Mouse (Mus musculus) adrenal gland, postnatal 4 days (tissue): ENCODE data around the gene Mapk8ip1. TPM values are rescaled to one million over a fixed set of nuclear protein-coding genes. Genes with fewer than 3 reads are reported as not detected.

Experiments used
- DNase-seq, 2 experiments: peaks; one replicate each; pipeline ENCODE4 v3.0.0; 2021 to 2022; ENCODE audit warnings: low spot score in 2 of 2, mixed read lengths in 2 of 2
- total RNA-seq, 2 experiments: library from RNA; stranded (reverse); gene quantifications; 2 replicates each; pipeline ENCODE4 v1.2.3; 2021

The Mapk8ip1 gene
- total RNA-seq, 2 experiments from 2014 or later = 48.9 to 52.3 TPM

DNA sequence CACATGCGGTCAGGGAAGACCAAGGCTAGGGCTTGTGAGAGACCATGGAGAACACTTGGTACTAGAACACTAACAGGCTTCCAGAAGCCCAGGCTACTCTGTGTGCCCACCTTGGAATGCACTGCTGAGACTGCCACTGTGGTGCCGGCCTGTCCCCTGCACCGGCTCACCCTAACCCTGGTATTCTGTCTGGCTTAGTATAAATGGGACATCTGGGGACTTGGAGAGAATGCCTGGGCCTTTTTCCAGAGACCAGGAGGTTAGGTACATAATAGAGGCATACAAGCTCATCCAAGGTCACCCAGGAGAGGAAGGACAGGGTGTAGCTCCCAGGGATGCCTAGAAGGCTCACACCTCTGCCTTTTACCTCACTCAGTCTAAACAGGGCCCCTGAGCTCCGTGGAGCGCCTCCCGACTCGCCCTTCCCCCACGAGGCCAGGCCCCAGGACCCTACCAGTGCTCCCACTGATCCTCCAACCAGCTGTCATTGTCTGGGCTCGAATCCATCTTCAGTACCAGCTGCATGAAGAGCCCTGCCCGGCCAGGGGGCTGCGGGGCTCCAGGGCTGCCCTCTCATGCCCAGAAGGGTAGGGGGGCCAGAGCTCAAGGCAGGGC is 9.3 kb downstream of the Mapk8ip1 start:
- no peak for DNase-seq

DNA sequence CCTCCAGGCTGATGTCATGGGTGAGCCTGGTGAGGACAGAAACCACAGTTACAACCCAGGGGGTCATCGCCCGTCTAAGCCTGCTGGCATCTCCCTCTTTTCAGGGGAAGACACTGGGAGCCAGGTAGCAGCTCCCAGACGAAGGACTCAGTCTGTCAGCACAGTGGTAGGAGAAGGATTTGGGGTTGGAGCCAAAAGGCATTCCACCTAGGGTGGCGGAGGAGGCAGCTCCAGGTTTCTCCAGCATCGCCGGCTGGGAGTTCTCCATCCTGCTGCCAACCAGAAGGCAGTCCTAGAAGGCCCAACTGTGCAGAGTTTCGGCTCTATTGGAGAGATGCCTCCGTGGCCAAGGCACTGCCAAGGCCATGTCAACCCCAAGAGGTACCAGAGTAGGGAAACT is 9.9 kb downstream of the Mapk8ip1 start:
- DNase-seq = no peak

DNA sequence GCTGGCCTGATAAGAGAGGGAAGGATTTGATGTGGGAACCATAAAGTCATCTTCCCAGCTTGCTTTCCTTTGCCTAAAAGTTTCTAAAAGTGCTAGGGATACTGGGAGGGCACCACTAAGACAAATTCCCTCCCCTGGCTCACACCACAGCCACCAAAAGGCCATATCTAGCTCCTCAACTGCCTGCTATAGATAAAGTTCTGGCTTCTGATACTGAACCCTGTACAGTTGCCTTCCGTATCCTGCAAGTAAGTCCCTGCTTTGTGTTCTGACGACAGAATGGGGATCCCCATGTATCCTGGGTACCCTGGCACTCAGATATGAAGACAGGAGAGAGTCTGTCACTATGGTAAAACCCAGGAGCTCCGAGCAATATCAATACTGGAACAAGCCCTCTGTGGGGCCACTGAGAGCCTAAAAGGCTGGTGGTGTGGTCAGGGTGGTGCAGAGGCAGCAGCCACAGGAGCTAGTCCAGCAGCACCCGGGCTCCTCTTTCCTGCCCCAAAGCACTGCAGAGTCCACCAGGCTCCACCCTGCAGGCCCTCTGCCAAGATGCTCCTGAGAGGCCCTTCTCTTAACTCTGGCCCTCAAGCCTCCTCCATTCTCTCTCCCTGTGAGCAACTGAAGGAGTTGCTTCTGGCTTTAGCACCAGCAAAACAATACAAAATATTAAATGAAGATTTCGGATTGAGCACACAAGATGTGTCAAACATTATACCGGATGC is 10.7 kb downstream of the Mapk8ip1 start:
- DNase-seq = no peak

DNA sequence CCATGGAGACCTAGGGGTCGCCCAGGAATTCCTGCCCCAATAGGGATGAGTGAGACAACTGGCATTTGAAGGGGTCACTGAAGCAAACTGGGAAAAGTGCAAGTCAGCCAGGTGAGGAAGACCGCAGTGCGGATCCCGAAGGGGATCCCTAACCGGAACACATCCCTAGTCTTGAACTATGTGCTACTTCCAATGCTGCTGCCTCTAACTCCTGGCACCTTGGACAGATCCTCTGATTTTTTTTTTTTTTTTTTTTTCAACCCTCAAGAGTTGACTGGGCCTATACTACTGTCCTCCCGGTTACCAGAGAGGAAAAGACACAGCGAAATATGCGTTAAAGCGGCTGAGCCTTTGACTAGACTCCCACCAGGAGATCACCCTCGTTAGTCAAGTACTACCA is 11.4 kb downstream of the Mapk8ip1 start:
- no peak for DNase-seq

DNA sequence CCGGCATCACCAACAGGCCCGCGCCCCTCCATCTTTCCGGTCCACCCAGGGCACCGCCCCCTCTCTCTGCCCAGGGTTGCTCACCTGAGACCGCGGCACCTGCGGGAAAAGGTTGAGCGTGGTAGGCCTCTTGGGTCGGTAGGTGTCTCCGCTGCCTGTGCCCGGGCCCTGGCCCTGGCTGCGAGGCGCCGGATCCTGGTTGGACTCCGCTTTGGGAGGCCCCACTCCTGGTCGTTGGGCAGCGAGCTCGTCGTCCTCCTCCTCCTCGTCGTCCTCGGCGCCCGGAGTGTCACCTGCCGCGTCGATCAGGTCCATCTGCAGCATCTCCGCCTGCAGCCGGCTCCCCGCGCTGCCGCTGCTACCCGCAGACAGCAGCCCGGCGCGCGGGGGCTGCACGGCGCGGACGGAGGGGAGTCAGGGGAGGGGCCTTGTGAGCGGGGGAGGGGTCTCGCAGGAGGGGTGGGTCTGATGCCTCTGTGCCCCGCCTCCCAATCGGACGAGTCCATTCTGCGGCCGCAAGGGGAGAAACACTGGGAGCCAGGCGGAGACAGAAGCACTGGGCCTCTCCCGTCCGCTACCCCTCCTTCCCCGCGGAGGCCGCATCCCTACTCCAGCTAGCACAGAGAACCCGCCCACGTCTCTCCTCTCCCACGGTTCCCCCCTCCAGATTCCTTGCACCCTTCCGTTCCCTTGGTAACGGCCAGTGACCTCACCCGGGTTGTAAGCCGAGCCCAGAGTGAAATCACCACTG is 12.0 kb downstream of the Mapk8ip1 start:
- peak; percentile 58 to 68 for DNase-seq

DNA sequence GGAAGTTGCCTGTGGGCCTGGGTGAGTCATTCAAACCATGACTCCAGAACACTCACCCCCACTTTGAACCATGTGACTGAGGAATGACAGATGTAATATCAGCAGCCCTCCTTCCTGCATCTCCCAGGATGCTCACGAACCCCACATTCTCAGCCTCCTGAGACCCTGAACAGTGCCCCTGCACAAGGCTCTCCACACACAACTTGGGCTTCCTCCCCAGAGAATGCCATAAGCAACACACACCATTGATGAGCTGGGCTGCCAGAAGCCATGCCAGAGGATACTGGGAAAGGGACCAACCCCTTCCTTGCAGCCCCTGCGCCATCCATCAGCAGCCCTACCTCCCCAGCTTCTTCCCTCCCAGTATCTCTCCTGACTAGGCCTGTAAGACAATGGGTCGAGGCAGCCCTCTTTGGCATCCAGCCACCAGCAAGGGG is 13.0 kb downstream of the Mapk8ip1 start:
- no peak for DNase-seq

DNA sequence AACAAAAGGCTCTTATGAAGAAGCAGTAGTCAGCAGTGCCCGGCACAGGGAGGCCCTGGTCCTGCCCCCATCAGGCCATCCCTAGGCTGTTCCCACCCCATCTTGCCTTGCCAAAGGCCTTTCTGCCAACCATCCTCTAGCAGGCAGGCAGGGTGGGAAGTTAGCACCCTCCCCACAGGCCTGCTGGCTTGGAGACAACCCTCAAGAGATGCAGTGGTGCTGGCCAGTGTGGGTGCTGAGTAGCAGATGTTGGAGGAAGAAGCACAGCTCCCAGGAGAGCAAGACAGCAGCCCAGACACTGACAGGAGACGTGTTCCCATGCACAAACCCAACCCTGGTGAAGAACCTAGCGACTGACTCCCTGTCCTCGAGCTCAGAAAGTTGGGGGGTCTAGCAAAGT is 13.4 kb downstream of the Mapk8ip1 start:
- no peak for DNase-seq

DNA sequence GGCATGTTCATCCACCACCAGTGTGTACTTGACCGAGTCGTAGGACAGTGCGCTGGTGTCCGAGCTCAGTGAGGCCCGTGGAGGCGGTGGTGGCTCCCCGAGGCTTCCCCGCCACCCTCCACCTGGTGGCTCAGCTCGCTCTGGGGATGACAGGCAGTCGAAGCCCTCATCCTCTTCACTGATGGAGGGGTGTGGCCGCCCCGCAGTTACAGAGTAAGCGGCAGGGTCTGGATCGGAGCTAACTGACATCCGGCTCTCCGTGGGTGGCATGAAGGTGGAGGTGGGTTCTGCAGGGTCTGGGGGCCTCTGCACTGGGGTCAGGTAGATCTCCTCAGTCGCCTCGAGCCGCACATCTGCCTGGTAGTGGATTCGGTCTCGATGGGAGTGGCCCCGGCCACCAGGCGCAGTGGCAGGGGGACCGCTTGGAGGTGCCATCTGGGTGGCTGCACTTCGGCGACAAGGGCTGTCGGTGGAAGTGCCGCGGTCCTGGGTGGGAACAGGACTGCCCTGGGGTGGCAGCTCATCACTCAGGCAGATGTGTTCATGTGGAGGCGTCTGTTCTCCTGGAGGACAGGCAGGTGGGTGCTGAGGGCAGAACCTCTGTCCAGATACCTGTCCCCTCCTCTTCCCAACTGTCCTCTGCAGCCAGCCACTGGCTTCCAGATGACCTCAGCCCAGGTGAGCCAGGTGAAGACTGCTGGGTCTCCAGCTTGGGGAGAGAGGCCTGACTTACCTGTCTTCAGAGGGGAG is 14.1 kb downstream of the Mapk8ip1 start:
- DNase-seq = no peak

DNA sequence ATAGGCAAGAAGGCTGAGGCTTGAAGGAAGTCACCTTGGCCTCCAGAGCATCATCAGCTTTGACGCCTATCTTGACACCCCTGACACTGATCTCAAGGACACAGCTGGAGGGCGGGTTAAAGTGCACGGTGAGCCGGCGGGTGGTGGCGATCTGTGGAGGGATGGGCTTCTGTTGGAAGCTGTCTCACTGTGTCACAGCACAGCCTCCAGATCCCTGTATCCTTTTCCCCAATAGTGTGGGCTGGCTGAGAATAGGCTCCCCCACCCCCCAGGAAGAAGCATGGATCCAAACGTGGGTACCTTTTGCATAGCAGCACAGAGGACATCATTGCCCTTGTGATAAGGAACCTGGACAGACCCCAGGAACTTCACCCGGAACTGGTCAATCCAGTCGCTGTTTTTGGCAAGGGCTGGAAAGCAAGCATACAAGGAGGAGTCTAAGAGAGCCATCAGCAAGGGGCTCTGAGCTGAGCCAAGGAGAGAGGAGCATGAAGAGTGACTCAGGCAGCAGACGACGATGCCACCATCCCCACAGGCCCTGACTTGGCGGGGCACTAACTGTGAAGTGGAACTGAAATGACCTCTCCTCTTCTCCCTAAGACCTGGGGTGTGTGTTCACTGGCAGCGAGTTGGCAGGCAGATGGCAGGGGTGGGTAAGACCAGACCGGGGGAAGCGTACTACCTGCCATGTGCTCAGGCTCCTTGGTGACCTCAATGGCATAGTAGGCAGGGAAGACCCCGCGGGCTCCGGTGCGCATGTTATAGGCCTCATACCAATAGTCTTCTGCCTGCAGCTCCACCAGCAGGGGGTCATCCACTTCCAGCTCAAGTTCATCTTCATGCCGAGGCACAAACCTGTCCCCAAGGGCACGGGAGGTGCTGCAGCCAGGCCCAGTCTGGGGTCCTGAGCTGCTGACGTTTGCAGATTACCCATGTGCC is 15.7 kb downstream of the Mapk8ip1 start:
- no peak for DNase-seq

DNA sequence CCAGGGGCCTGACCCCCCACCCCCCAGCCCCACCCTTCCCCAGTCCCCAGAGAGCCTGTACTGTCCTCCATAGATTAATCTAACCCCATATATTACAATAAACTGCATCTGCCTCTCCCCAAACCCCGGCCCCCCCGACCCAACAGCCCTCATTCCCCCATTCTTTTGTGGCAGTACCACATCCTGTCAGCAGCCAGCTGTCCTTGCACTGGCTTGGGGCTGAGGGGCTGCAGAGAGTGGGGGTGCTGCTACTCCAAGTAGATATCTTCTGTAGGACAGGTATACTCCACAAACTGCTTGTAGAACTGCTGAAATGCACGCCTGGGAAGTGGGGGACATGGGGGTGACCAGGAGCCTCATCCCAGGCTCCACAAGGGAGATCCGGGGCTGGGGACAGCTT is 17.0 kb downstream of the Mapk8ip1 start:
- DNase-seq = no peak

DNA sequence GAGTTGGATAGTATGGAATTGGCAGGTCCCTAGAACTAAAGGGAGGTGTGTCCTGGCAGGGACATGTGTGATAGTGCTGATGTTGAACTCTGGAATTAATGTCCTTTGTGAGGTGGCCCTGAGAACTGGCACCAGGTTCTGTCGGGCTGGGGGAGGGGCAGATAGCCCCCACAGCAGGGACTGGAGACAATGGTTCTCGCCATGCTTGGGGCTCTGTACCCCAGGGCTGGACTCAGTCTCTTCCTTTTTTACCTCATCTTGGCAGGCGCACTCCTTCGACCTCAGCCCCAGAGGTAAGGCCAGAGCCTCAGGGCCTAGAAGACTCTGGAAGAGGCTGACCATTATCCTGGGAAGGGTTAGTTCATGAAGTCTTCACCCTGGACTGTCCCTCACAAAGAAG is 18.3 kb downstream of the Mapk8ip1 start:
- no peak for DNase-seq

DNA sequence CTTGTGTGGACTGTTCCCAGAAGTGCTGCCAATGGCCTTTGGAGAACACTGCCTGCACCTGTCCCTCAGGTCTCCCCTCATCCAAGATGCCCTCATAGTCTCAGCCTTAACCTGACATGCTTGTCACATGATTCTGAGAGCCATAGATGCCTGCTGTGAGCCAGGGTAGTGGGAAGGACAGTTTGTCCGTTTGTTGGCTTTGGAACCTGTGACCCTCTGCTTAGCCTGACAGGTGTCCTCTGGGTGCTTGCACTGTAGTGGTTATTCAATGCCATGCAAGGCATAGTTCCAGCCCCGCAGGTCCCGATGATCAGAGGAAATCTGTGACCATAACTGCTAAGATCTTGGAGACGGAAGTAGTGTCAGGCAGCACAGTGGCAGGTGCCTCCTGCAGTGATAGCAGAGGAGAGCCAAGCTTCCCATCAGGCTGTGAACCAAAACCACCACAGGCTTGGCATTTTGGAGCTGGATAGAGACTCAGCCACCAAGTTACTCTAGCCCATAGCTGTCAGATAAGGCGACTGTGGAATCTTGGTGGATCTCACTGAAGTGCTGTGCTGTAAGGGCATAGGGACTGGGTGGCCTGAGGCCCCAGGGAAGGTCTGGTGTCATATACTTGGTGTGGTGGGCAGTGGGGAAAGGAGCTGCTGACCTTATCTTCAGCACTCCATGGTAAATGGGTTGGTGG is 19.0 kb downstream of the Mapk8ip1 start, which contains the start of gene 1700029I15Rik:
Gene 1700029I15Rik, plus strand, starts transcription at position 638 of the 688 bp plus-strand sequence.
- DNase-seq = no peak

DNA sequence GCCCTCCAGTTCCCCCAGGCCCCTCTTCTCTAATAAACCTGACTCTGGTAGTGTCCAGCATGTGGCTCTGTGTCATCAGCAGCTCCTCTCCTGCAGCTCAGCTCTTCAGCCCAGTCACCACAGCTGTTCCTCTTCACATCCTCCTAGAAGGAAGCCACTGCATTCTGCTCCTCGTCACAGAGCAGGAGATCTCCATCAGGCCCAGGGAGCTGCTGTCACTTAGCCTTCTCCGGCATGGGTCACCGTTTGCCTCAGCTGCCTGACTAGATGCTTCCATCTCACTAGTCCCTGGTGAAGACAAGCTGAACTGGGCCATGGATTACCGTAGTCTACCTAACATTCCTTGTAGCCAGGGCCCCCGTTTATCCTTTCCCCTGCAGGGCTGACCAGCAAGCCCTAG is 19.9 kb downstream of the Mapk8ip1 start:
- no peak for DNase-seq

DNA sequence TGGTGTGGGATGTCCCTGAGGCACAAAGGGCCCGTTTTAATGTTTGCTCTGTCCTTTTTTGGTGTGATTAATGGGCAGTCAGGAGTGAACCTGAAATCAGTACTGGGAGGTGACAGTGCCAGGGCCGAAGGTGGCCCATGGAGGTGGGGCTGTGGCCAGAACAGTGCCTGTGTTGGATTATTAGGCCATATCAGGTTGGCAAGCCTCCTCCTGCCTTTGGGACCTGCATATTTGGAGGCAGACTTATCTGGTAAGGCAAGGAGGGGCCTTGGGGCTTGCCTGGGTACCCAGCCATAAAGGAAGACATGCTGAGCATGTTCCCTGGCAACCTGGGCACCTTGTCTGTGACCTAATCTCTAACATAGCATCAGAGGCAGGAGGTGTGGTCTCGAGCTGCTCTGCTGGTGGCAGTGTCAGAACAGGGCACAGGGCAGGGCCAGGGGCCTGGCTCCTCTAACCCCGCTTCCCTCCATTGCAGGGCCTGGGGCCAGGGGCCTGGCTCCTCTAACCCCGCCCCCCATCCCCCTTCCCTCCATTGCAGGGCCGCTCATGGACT is 20.5 kb downstream of the Mapk8ip1 start:
- DNase-seq = no peak

DNA sequence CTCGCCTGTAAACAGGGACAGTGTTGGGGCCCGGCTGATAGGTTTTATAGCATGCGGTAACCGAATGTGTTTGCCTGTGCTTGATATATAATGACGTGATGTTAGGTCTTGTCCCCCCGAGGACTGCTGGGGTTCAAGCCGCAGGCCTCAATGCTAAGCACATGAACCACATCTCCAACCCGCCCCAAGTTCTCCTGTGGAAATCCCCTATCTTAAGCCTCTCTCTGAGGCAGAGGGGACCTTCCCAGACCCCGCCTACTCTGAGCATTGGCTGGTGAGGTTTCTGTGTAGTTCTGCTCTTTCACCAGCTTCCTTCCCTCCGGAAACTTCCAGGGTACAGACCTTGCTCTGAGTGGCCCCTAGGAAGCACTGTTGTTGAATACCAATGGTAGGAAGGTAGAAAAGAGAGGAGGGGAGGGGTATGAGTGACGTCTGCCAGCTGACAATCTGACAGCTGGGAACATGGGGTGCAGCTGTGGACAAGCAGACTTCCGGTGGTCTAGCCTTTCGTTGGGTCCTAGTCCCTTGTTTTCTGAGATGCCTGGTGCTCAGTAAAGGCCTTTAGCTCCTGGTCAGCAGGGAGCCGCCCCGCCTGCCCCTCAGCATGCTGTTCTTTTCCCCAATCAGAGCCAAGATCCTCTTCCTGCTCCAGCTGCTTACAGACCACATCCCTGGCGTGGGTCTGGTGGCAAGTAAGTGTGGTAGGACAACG is 21.1 kb downstream of the Mapk8ip1 start:
- no peak for DNase-seq

DNA sequence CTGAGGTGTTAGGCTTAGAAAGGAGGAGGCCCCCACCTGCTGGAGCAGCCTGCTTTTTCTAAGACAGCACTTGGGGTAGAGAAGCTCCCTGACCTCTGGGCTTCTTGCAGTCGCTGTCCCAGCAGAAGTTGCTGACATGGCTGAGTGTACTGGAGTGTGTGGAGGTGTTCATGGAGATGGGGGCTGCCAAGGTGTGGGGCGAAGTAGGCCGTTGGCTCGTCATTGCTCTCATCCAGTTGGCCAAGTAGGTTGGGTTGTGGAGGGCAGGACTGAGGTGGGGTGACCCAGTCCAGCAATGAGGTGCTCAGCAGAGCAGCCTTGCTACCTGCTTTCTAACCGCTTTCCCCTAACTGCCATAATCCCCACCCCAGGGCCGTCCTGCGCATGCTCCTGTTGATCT is 23.7 kb downstream of the Mapk8ip1 start:
- DNase-seq = no peak

DNA sequence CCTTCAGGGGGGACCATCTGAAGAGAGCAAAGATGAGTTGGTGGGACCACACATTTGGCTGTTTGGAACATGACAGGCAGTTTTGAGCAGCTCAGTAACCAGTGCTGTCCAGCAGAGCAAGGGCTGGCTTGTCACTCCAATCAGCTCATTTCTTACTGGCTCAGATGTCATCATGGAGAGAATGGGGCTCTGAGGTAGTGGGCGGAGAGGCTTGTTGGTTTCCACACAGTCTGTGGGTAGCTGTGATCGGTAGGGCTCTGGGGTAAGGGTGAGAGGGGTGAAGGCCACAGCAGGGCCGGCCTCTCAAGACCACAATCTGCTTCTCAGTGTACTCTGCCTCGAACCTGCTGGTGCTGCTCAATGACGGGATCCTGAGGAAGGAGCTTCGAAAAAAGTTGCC is 24.8 kb downstream of the Mapk8ip1 start:
- no peak for DNase-seq

DNA sequence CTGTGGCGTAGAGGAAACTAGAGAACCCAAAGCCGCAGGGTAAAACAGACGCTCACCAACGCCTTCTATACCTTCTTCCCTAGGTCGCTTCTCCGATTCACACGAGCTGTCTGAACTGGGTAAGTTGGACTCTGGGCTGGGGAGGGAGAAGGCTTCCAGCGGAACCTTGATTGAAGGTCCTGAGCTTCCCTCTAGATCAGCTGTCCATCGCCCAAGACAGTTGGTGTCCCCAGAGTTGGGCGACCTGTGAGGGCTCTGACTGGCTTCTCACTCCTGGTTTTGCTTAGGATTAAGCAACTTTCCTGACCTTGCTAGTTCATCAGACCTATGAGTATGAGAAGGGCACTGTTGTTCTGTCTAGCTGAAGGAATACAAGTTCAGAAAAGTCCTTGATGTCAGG is 25.3 kb downstream of the Mapk8ip1 start:
- no peak for DNase-seq

DNA sequence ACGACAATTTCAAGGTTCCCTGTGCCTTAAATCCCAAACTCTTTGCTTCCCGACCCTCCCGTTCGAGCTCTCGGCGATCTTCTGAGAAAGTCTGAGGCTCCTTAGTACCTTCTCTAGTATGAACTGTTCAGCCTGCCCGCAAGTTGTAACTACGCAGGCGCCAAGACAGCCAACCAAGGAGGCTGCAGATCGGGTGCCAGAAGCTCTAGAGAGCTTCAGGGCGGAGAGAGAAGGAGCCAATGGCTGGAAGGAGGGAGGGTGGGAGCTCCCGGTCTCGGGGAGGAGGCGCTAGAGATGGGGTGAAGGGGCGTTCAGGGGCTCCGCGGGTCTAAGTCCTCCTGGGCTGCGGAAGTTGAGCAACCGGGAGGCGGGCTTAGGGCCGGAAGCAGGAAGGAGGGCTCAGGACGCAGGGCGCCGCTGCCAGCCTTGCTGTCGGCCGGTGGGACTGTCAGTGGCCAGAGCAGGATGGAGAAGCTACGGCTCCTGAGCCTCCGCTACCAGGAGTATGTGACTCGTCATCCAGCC is 25.9 kb downstream of the Mapk8ip1 start:
- DNase-seq = peak; percentile 77 to 85
